In the genomic region with DNA sequence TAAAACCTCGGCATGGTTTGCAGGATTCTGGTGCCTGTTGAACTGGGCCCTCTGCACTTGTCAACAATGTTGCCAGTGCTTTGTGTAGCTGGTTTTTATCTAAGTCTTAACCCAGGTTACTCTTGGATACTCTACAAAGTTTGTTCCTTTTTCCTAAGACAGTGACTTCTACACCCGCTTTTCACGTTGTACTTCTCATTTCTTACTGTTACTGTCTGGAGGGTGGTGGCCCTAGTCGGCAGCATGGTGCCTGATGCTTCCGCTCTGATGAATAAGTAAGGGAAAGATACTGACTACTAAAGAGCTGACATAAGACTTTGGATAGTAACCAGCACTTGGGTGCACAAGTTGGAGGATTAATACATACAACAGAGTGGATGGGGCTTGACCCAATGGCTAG, we compare ENCODE assay signal across 26 mouse cellular contexts. TPM values are rescaled to one million over a fixed set of nuclear protein-coding genes. Genes with fewer than 3 reads are reported as not detected.
DNase-seq lines count a peak whose midpoint lies in the region; ATAC-seq and TF ChIP-seq lines count a peak whose summit lies in the region.
"Had no signal": no experiment of that assay in that cellular context is flagged by ENCODE, and none has a peak within 500 bp of the region (broad histone marks: within the 10 kb centered on the region; RNA-seq: fewer than 3 reads in every experiment).

No protein-coding gene starts in this region.

- peak; percentile 40 for DNase-seq in liver, adult 2 months (ENCODE audit: extremely low read depth, low read depth, low spot score)
- DNase-seq in liver, embryonic 11.5 days (ENCODE audit: low spot score), result no peak
- DNase-seq in forebrain, embryonic 11.5 days (ENCODE audit: low spot score), result no peak
- DNase-seq in urinary bladder, postnatal 25 days (ENCODE audit: low spot score), result no peak
- DNase-seq: adrenal gland, postnatal 10 days; adrenal gland, postnatal 36 days; cerebellum, adult 11-12 months; cerebellum, adult 8-10 months; cerebellum, postnatal 10 days; cerebellum, postnatal 36 days; embryo, embryonic 11 days; gastrocnemius, postnatal 25 days; heart, adult 2 months had no signal

- ATAC-seq in liver, embryonic 11.5 days (replicated peaks; ENCODE audit: low FRiP score), result no peak
- peak; percentile 17; the same call in 1 of the 2 replicates for ATAC-seq in megakaryocyte, adult 5-6 weeks (ENCODE audit: poor library complexity, severe bottlenecking)
- ATAC-seq in intestine, embryonic 16.5 days, result no peak
- no peak for ATAC-seq in forebrain, embryonic 11.5 days (replicated peaks; ENCODE audit: low FRiP score)
- ATAC-seq: CD4-positive, CD25-positive, alpha-beta regulatory T cell, adult 4 months; forebrain, embryonic 13.5 days; forebrain, embryonic 16.5 days; Patski had no signal

- H3K9me3 ChIP-seq in liver, embryonic 11.5 days (ENCODE audit: control insufficient read depth, low read length), result no peaks in the 10 kb centered on the region
- H3K9me3 ChIP-seq in intestine, embryonic 16.5 days (ENCODE audit: control insufficient read depth, low read length), result no peaks in the 10 kb centered on the region
- H3K9me3 ChIP-seq in forebrain, embryonic 11.5 days (ENCODE audit: control insufficient read depth, low read length), result no peaks in the 10 kb centered on the region
- H3K9me3 ChIP-seq: embryonic facial prominence, embryonic 10.5 days; embryonic facial prominence, embryonic 13.5 days; forebrain, embryonic 13.5 days; hindbrain, embryonic 12.5 days; hindbrain, embryonic 15.5 days had no signal

- no peaks in the 10 kb centered on the region for H3K27me3 ChIP-seq in liver, adult 2 months (ENCODE audit: control insufficient read depth, insufficient read depth, low read length)
- no peaks in the 10 kb centered on the region for H3K27me3 ChIP-seq in liver, embryonic 11.5 days (replicated peaks; ENCODE audit: control insufficient read depth, insufficient read depth, low read length)
- no peaks in the 10 kb centered on the region for H3K27me3 ChIP-seq in intestine, embryonic 16.5 days (replicated peaks; ENCODE audit: control insufficient read depth, insufficient read depth, low read length)
- H3K27me3 ChIP-seq in forebrain, embryonic 11.5 days (ENCODE audit: control insufficient read depth, insufficient read depth, low read length), result no peaks in the 10 kb centered on the region
- H3K27me3 ChIP-seq: embryonic facial prominence, embryonic 13.5 days; forebrain, embryonic 13.5 days; hindbrain, embryonic 12.5 days; hindbrain, embryonic 15.5 days; Patski had no signal

- no peak overlapping the region for H3K9ac ChIP-seq in liver, adult 2 months (ENCODE audit: low read depth, low read length)
- no peak overlapping the region for H3K9ac ChIP-seq in liver, embryonic 11.5 days (ENCODE audit: low read depth, low read length)
- no peak overlapping the region for H3K9ac ChIP-seq in intestine, embryonic 16.5 days (ENCODE audit: low read depth, low read length)
- H3K9ac ChIP-seq in forebrain, embryonic 11.5 days (ENCODE audit: low read length), result no peak overlapping the region
- H3K9ac ChIP-seq: embryonic facial prominence, embryonic 13.5 days; forebrain, embryonic 13.5 days; hindbrain, embryonic 12.5 days; hindbrain, embryonic 15.5 days had no signal

- no peak overlapping the region for H3K4me2 ChIP-seq in liver, embryonic 11.5 days
- H3K4me2 ChIP-seq in intestine, embryonic 16.5 days (ENCODE audit: low read depth, low read length), result no peak overlapping the region
- no peak overlapping the region for H3K4me2 ChIP-seq in forebrain, embryonic 11.5 days (ENCODE audit: low read depth, low read length, severe bottlenecking)
- H3K4me2 ChIP-seq: embryonic facial prominence, embryonic 13.5 days; forebrain, embryonic 13.5 days; heart, embryonic 11.5 days; hindbrain, embryonic 12.5 days; hindbrain, embryonic 15.5 days had no signal

- peaks cover under 1% of the 10 kb centered on the region; the same call in 1 of the 2 replicates for H3K79me2 ChIP-seq in liver, adult 2 months (ENCODE audit: control insufficient read depth, insufficient read depth, low read length)

- no peak for TF ChIP-seq CTCF in liver, adult 2 months (IDR thresholded peaks at IDR 0.05; ENCODE audit: low read depth, low read length)
- TF ChIP-seq CTCF in bone marrow macrophage, adult 2 months (IDR thresholded peaks at IDR 0.05; ENCODE audit: low read depth, low read length), result no peak

- no peak for TF ChIP-seq POLR2A in liver, adult 2 months (IDR thresholded peaks at IDR 0.05; ENCODE audit: extremely low read depth, insufficient read depth, low read length)
- no peak for TF ChIP-seq POLR2A in bone marrow macrophage, adult 2 months (IDR thresholded peaks at IDR 0.05; ENCODE audit: borderline replicate concordance, low read depth, low read length)

- no peak overlapping the region; the same call in 1 of the 2 replicates for H3K27ac ChIP-seq in liver, adult 2 months (replicated peaks; ENCODE audit: insufficient read depth, low read depth, low read length)
- H3K27ac ChIP-seq in liver, embryonic 11.5 days (ENCODE audit: low read depth, low read length), result no peak overlapping the region
- peak overlapping the region; percentile 79 for H3K27ac ChIP-seq in bone marrow macrophage, adult 2 months (ENCODE audit: insufficient read depth, low read depth, low read length)
- H3K27ac ChIP-seq in intestine, embryonic 16.5 days (ENCODE audit: low read length), result no peak overlapping the region
- H3K27ac ChIP-seq in forebrain, embryonic 11.5 days (ENCODE audit: low read depth, low read length), result no peak overlapping the region
- H3K27ac ChIP-seq: embryonic facial prominence, embryonic 10.5 days; embryonic facial prominence, embryonic 13.5 days; forebrain, embryonic 13.5 days; heart, adult 2 months; hindbrain, embryonic 12.5 days; hindbrain, embryonic 15.5 days had no signal

- no peaks in the 10 kb centered on the region for H3K36me3 ChIP-seq in liver, adult 2 months (ENCODE audit: control insufficient read depth, insufficient read depth, low read length)
- H3K36me3 ChIP-seq in liver, embryonic 11.5 days (ENCODE audit: control insufficient read depth, insufficient read depth, low read length), result no peaks in the 10 kb centered on the region
- 0 out of 2 replicates have a peak, but pooled peaks cover 4% of the 10 kb centered on the region for H3K36me3 ChIP-seq in intestine, embryonic 16.5 days (ENCODE audit: control insufficient read depth, insufficient read depth, low read length)
- no peaks in the 10 kb centered on the region for H3K36me3 ChIP-seq in forebrain, embryonic 11.5 days (ENCODE audit: control insufficient read depth, insufficient read depth, low read length)
- H3K36me3 ChIP-seq: hindbrain, embryonic 12.5 days; hindbrain, embryonic 15.5 days had no signal

- no peak overlapping the region for H3K4me3 ChIP-seq in liver, adult 2 months (ENCODE audit: insufficient read depth, low read depth, low read length)
- no peak overlapping the region for H3K4me3 ChIP-seq in liver, embryonic 11.5 days (ENCODE audit: low read depth, low read length)
- H3K4me3 ChIP-seq in bone marrow macrophage, adult 2 months (ENCODE audit: insufficient read depth, low read length), result no peak overlapping the region
- no peak overlapping the region for H3K4me3 ChIP-seq in intestine, embryonic 16.5 days (ENCODE audit: low read length)
- no peak overlapping the region for H3K4me3 ChIP-seq in forebrain, embryonic 11.5 days (ENCODE audit: low read depth, low read length)
- H3K4me3 ChIP-seq: embryonic facial prominence, embryonic 10.5 days; embryonic facial prominence, embryonic 13.5 days; erythroblast, embryonic 14.5 days; forebrain, embryonic 13.5 days; heart, adult 2 months; hindbrain, embryonic 12.5 days; hindbrain, embryonic 15.5 days had no signal

- 91% methylated on average over 5 of the region's 5 CpGs for WGBS in liver, adult 2 months
- WGBS in liver, embryonic 11.5 days, result 73% methylated on average over 5 of the region's 5 CpGs
- 91% methylated on average over 5 of the region's 5 CpGs for WGBS in intestine, embryonic 16.5 days
- WGBS in forebrain, embryonic 11.5 days, result 95% methylated on average over 5 of the region's 5 CpGs

- 0 out of 2 replicates have a peak, but pooled peaks cover 2% of the 10 kb centered on the region for H3K4me1 ChIP-seq in liver, adult 2 months (ENCODE audit: control insufficient read depth, insufficient read depth, low read length)
- H3K4me1 ChIP-seq in liver, embryonic 11.5 days (replicated peaks; ENCODE audit: control insufficient read depth, insufficient read depth, low read length), result peaks cover 22% of the 10 kb centered on the region
- peaks cover 71% of the 10 kb centered on the region for H3K4me1 ChIP-seq in bone marrow macrophage, adult 2 months (ENCODE audit: control insufficient read depth, insufficient read depth, low read length)
- H3K4me1 ChIP-seq in intestine, embryonic 16.5 days (ENCODE audit: control insufficient read depth, insufficient read depth, low read length), result peaks cover 55% of the 10 kb centered on the region
- peaks cover 2% of the 10 kb centered on the region; the same call in 1 of the 2 replicates for H3K4me1 ChIP-seq in forebrain, embryonic 11.5 days (replicated peaks; ENCODE audit: control insufficient read depth, insufficient read depth, low read length)

RNA-seq across cellular contexts. Expression of a gene that starts 9.0 kb away (rescaled TPM):
- 4.1 and 6.3 TPM in 2 replicates for total RNA-seq in liver, adult 2 months (2014; rRNA removed)
- 1.9 and 3.3 TPM in 2 replicates for polyA plus RNA-seq in liver, adult 2 months (2012; rRNA removed)
- polyA plus RNA-seq in liver, embryonic 11.5 days (2014; fragmentation: Nextera tagmentation; extraction: Ambion mirVana), result 28.3 and 30.1 TPM in 2 replicates
- 64.0 and 73.0 TPM in 2 replicates for polyA plus RNA-seq in bone marrow macrophage, adult 2 months (2012; ENCODE audit: insufficient read depth, insufficient read length, missing spikeins)
- total RNA-seq in megakaryocyte, adult 5-6 weeks (2015), result 32.6 and 39.0 TPM in 2 replicates
- total RNA-seq in megakaryocyte, adult 5-6 weeks (2017), result 46.7 and 47.2 TPM in 2 replicates
- 51.5 and 63.1 TPM in 2 replicates for polyA plus RNA-seq in intestine, embryonic 16.5 days (2015; fragmentation: Nextera tagmentation; extraction: Ambion mirVana)
- 38.0 and 40.3 TPM in 2 replicates for polyA plus RNA-seq in forebrain, embryonic 11.5 days (2014; fragmentation: Nextera tagmentation; extraction: Ambion mirVana)
